Mouse (Mus musculus): ENCODE data around the gene Dll4. TPM values are rescaled to one million over a fixed set of nuclear protein-coding genes. Genes with fewer than 3 reads are reported as not detected.

Gene Dll4
- polyA plus RNA-seq, 1 experiment from 2014 or later, result 5.0 TPM

DNA sequence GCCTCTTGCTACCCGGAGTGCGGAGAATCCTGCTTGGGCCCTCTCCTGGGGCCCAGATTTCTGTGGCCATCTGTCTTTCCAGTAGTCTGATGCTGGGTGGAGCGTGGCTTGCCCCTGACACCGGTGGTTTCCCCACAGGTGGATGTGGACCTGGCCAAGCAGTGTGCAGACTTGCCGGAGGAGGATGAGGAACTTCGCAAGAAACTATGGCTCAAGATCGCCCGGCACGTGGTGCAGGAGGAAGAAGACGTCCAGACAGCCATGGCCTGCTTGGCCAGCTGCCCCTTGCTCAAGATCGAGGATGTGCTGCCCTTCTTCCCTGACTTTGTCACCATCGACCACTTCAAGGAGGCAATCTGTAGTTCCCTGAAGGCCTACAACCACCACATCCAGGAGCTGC lies 28.8 kb upstream of the Dll4 start:
- ATAC-seq (ENCODE audit: low FRiP score, low read depth), result no peak
- no peaks in the 10 kb centered on the region for H3K9me3 ChIP-seq
- peaks cover 65% of the 10 kb centered on the region for H3K36me3 ChIP-seq
- no peak overlapping the region for H3K27ac ChIP-seq
- H3K9ac ChIP-seq, result no peak overlapping the region
- peaks cover 19% of the 10 kb centered on the region for H3K4me1 ChIP-seq
- no peak overlapping the region for H3K4me2 ChIP-seq (replicated peaks)
- H3K27me3 ChIP-seq (replicated peaks), result no peaks in the 10 kb centered on the region
- no peak overlapping the region for H3K4me3 ChIP-seq
- WGBS, result 95% methylated on average over 12 of the region's 12 CpGs

GRCm38 (mm10) chr2:119297506-119297905 lies 28.1 kb upstream of the Dll4 start:
- no peak for ATAC-seq (ENCODE audit: low FRiP score, low read depth)
- peaks cover 60% of the 10 kb centered on the region for H3K36me3 ChIP-seq
- peaks cover 19% of the 10 kb centered on the region for H3K4me1 ChIP-seq
- H3K4me2 ChIP-seq (replicated peaks), result no peak overlapping the region
- no peak overlapping the region for H3K27ac ChIP-seq
- no peak overlapping the region for H3K9ac ChIP-seq
- WGBS, result 96% methylated on average over 19 of the region's 19 CpGs
- no peaks in the 10 kb centered on the region for H3K27me3 ChIP-seq (replicated peaks)
- no peak overlapping the region for H3K4me3 ChIP-seq
- no peaks in the 10 kb centered on the region for H3K9me3 ChIP-seq

GRCm38 (mm10) chr2:119298330-119298729 lies 27.3 kb upstream of the Dll4 start:
- no peak for ATAC-seq (ENCODE audit: low FRiP score, low read depth)
- H3K4me3 ChIP-seq, result no peak overlapping the region
- no peak overlapping the region for H3K27ac ChIP-seq
- H3K27me3 ChIP-seq (replicated peaks), result no peaks in the 10 kb centered on the region
- no peak overlapping the region for H3K4me2 ChIP-seq (replicated peaks)
- peaks cover 19% of the 10 kb centered on the region for H3K4me1 ChIP-seq
- 52% methylated on average over 5 of the region's 5 CpGs for WGBS
- no peaks in the 10 kb centered on the region for H3K9me3 ChIP-seq
- H3K36me3 ChIP-seq, result peaks cover 52% of the 10 kb centered on the region
- no peak overlapping the region for H3K9ac ChIP-seq

GRCm38 (mm10) chr2:119298839-119299238 lies 26.7 kb upstream of the Dll4 start:
- ATAC-seq (ENCODE audit: low FRiP score, low read depth), result no peak
- no peak overlapping the region for H3K9ac ChIP-seq

GRCm38 (mm10) chr2:119299981-119300818 lies 25.4 kb upstream of the Dll4 start:
- H3K27me3 ChIP-seq (replicated peaks), result no peaks in the 10 kb centered on the region
- no peak overlapping the region for H3K4me3 ChIP-seq
- no peaks in the 10 kb centered on the region for H3K9me3 ChIP-seq
- peaks cover 37% of the 10 kb centered on the region for H3K36me3 ChIP-seq
- ATAC-seq (ENCODE audit: low FRiP score, low read depth), result peak; percentile 78
- WGBS, result 4% methylated on average over 15 of the region's 15 CpGs
- no peak overlapping the region for H3K9ac ChIP-seq
- peak overlapping the region; percentile 34 for H3K4me2 ChIP-seq (replicated peaks)
- no peak overlapping the region; the same call in 1 of the 2 replicates for H3K27ac ChIP-seq
- H3K4me1 ChIP-seq, result peaks cover 29% of the 10 kb centered on the region

More at GRCm38 (mm10) chr2:119298839-119299238, 26.7 kb upstream of the Dll4 start:
- no peaks in the 10 kb centered on the region for H3K9me3 ChIP-seq
- H3K4me3 ChIP-seq, result no peak overlapping the region
- 92% methylated on average over 2 of the region's 2 CpGs for WGBS
- H3K27me3 ChIP-seq (replicated peaks), result no peaks in the 10 kb centered on the region
- peaks cover 19% of the 10 kb centered on the region for H3K4me1 ChIP-seq
- H3K36me3 ChIP-seq, result peaks cover 47% of the 10 kb centered on the region
- no peak overlapping the region for H3K4me2 ChIP-seq (replicated peaks)
- no peak overlapping the region for H3K27ac ChIP-seq

DNA sequence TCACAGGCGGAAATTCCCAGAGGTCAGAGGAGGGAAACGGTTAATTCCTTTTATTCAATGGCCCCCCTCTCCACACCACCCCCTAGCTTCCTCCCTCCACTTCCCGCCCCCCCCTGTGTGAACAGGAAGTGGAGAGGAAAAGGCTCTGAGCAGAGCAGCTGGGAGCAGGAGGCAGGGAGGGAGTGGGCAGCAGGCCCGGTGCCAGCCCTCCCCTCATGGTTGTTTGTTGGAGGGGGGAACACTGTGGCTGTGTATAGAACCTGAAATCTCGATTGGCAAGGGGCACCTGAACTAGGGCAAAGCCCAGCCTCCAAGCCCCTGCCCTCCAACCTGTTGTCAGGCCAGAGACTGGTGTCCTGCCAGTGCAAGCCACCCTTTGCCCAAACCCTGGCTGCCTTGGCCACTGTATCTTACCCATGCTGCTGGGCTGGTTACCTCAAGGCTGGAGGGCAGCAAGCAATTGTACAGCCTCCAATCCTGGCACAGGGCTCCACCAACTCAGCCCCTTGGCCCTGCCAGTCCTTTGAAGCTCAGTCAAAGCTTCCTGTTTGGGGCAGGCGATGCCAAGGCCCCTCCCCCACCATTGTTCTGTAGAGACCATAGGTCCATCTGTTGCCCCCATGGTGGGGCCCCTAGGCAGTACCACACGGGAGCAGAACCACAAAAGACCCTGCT lies 24.6 kb upstream of the Dll4 start:
- ATAC-seq (ENCODE audit: low FRiP score, low read depth), result no peak
- peak overlapping the region; percentile 34; the same call in 1 of the 2 replicates for H3K4me2 ChIP-seq (replicated peaks)
- no peak overlapping the region for H3K9ac ChIP-seq
- no peaks in the 10 kb centered on the region for H3K27me3 ChIP-seq (replicated peaks)
- H3K4me1 ChIP-seq, result peaks cover 29% of the 10 kb centered on the region
- no peak overlapping the region for H3K4me3 ChIP-seq
- H3K27ac ChIP-seq, result no peak overlapping the region; the same call in 1 of the 2 replicates
- 51% methylated on average over 7 of the region's 7 CpGs for WGBS
- peaks cover 33% of the 10 kb centered on the region for H3K36me3 ChIP-seq
- no peaks in the 10 kb centered on the region for H3K9me3 ChIP-seq

DNA sequence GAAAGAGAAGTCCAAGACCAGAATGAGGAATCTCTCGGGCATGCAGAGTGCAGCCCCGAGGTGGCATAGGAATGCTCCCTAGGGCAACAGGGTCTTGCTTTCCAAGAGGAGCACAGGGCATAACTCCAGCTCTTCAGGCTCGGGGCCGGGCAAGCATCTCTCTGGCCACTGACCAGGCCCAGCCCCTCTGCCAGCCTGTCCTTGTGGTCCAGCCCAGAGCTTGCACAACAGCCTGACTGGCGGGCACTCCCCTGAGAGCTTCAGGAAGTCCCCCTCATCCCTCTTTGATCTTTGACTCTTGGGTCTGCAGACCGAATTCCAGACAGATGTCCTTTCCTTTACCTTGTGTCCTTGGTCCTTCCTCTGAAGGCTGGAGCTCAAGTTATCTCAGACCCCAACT lies 22.7 kb upstream of the Dll4 start:
- no peak for ATAC-seq (ENCODE audit: low FRiP score, low read depth)
- Histone ChIP-seq H3K4me3 (no peak overlapping the region), H3K4me1 (peaks cover 29% of the 10 kb centered on the region), H3K36me3 (peaks cover 16% of the 10 kb centered on the region), H3K27ac (no peak overlapping the region), H3K27me3 (replicated peaks) (no peaks in the 10 kb centered on the region), H3K4me2 (replicated peaks) (no peak overlapping the region), H3K9ac (no peak overlapping the region), H3K9me3 (no peaks in the 10 kb centered on the region)
- WGBS, result 72% methylated on average over 6 of the region's 6 CpGs

DNA sequence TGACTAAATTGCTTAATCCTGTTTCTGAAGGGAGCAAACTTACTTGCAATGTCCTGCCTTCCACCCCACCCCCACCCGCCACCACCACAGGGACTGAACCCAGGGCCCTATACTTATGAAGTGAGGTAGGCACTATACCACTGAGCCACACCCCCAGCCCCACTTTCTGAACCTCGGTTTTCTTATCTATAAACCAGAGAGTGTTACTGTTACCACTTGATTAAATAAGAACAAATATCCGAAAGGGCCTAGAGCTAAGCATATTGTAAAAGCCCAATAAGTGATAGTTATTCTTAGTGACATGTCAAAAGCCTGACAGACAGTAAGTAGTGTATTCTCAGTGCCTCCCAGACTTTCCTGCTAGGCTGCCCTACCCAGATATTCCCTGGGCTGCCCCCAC lies 21.2 kb upstream of the Dll4 start:
- Histone ChIP-seq H3K27me3 (replicated peaks) (no peaks in the 10 kb centered on the region), H3K9me3 (no peaks in the 10 kb centered on the region), H3K4me1 (peaks cover 29% of the 10 kb centered on the region), H3K27ac (no peak overlapping the region), H3K4me2 (replicated peaks) (no peak overlapping the region), H3K36me3 (peaks cover 4% of the 10 kb centered on the region; the same call in 1 of the 2 replicates), H3K4me3 (no peak overlapping the region), H3K9ac (no peak overlapping the region)
- no peak for ATAC-seq (ENCODE audit: low FRiP score, low read depth)
- 49% methylated on average over 3 of the region's 3 CpGs for WGBS

- Histone ChIP-seq H3K36me3 (no peaks in the 10 kb centered on the region), H3K4me2 (replicated peaks) (no peak overlapping the region), H3K9ac (no peak overlapping the region), H3K27me3 (replicated peaks) (no peaks in the 10 kb centered on the region), H3K4me3 (no peak overlapping the region), H3K9me3 (no peaks in the 10 kb centered on the region), H3K27ac (no peak overlapping the region), H3K4me1 (peaks cover 27% of the 10 kb centered on the region)
- ATAC-seq (ENCODE audit: low FRiP score, low read depth), result peak; percentile 58
- 18% methylated on average over 3 of the region's 3 CpGs for WGBS
Observed at GRCm38 (mm10) chr2:119304798-119305208, 20.8 kb upstream of the Dll4 start.

DNA sequence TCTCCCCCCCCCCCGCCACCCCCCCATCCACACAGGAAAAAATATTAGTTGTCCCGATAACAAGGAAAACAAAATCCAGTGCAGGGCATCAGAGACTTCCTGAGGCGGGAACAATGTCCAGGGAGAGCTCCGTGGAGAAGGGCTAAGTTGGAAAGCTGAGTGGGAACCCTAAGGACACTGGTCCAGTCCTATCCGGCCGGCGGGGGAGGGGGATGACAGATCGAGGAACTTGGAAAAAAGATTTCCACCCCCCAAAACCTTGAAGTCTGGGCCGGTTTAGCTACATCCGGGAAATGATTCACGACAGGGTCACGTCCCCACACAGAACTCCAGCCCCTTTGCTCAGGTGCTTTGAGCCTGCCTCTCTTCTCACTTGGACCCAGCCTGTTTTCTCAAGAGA lies 14.0 kb upstream of the Dll4 start:
- no peak overlapping the region for H3K4me3 ChIP-seq
- H3K36me3 ChIP-seq, result no peaks in the 10 kb centered on the region
- no peak for ATAC-seq (ENCODE audit: low FRiP score, low read depth)
- H3K27ac ChIP-seq, result no peak overlapping the region
- H3K9ac ChIP-seq, result no peak overlapping the region
- H3K4me2 ChIP-seq (replicated peaks), result no peak overlapping the region
- peaks cover 36% of the 10 kb centered on the region for H3K27me3 ChIP-seq (replicated peaks)
- H3K4me1 ChIP-seq, result peaks cover 15% of the 10 kb centered on the region
- WGBS, result 48% methylated on average over 12 of the region's 12 CpGs
- peaks cover 3% of the 10 kb centered on the region; the same call in 1 of the 2 replicates for H3K9me3 ChIP-seq

- ATAC-seq (ENCODE audit: low FRiP score, low read depth), result 0 out of 2 replicates have a peak, but pooled peaks have one; percentile 7
- H3K27ac ChIP-seq, result no peak overlapping the region
- 6% methylated on average over 2 of the region's 2 CpGs for WGBS
- peaks cover 45% of the 10 kb centered on the region for H3K27me3 ChIP-seq (replicated peaks)
- H3K4me2 ChIP-seq (replicated peaks), result no peak overlapping the region
- no peak overlapping the region for H3K4me3 ChIP-seq
- H3K9ac ChIP-seq, result no peak overlapping the region
- peaks cover 3% of the 10 kb centered on the region; the same call in 1 of the 2 replicates for H3K9me3 ChIP-seq
- no peaks in the 10 kb centered on the region for H3K36me3 ChIP-seq
- peaks cover 15% of the 10 kb centered on the region for H3K4me1 ChIP-seq
Observed at GRCm38 (mm10) chr2:119312380-119312958, 13.1 kb upstream of the Dll4 start.
